Mouse (Mus musculus) thymus, adult 2 months (tissue): ENCODE data around the gene Nsf.

Experiments used
- CTCF ChIP-seq: fragments of 200-500 bp; IDR thresholded peaks from 2 replicates; pipeline ENCODE4 v1.5.1; 2012; ENCODE audit warnings: mild to moderate bottlenecking, control low read depth, low read length, moderate library complexity, borderline replicate concordance; ENCODE audit not compliant: control insufficient read depth, poor library complexity, insufficient read depth; ENCODE audit errors: extremely low read depth
- POLR2A ChIP-seq: fragments of 200-500 bp; IDR thresholded peaks from 2 replicates; pipeline ENCODE4 v1.6.1; 2012; ENCODE audit warnings: mild to moderate bottlenecking, low read length, control low read depth, moderate library complexity; ENCODE audit not compliant: control insufficient read depth, poor library complexity, insufficient read depth; ENCODE audit errors: extremely low read depth

- TF ChIP-seq POLR2A: no peak
- no peak for TF ChIP-seq CTCF
Measured at GRCm38 (mm10) chr11:103884749-103885383, 69.0 kb downstream of the Nsf start.
